Mouse (Mus musculus): ENCODE results near the gene Sco2. TPM values are rescaled to one million over a fixed set of nuclear protein-coding genes. Genes with fewer than 3 reads are reported as not detected.

Gene Sco2
- polyA plus RNA-seq, 1 experiment, result 26.6 TPM

DNA sequence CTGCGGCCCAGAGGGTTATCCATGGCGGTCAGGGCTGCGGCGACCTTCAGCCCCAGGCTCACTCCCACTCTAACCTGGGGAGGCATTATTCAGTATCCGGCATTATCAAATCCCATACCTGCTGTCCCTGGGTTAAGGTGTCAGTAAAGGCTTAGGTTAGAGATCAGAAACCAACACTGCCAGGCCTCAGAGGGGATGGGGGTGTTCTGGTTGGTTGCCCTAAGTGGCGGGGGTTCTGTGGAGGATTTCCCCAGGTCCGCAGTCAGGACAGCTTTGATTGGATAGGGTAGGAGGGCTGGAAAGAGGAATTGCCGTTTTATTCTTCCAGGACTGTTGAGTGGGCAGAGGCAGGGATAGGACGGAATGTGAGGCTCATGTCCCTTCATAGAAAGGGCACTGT lies 694 bp upstream of the Sco2 start:
- DNase-seq (ENCODE audit: low read depth in 1 of 2, low spot score in 2 of 2), result no peak
- Histone ChIP-seq H3K27me3 (ENCODE audit: control insufficient read depth, insufficient read depth, low read length) (peaks cover 9% of the 10 kb centered on the region), H3K4me3 (ENCODE audit: extremely low read depth, insufficient read depth, insufficient read length) (peak overlapping the region; percentile 73; the same call in 1 of the 2 replicates), H3K27ac (ENCODE audit: insufficient read depth, low read length) (no peak overlapping the region), H3K4me1 (ENCODE audit: control insufficient read depth, insufficient read depth, insufficient read length) (peaks cover 11% of the 10 kb centered on the region), H3K36me3 (ENCODE audit: control insufficient read depth, insufficient read depth, low read length) (peaks cover 30% of the 10 kb centered on the region)
- TF ChIP-seq POLR2A (IDR thresholded peaks at IDR 0.05; ENCODE audit: low read depth, low read length) (no peak), CTCF (IDR thresholded peaks at IDR 0.05; ENCODE audit: extremely low read depth, insufficient read depth, insufficient read length, insufficient replicate concordance) (no peak)
- WGBS, result 72% methylated on average over 9 of the region's 9 CpGs

DNA sequence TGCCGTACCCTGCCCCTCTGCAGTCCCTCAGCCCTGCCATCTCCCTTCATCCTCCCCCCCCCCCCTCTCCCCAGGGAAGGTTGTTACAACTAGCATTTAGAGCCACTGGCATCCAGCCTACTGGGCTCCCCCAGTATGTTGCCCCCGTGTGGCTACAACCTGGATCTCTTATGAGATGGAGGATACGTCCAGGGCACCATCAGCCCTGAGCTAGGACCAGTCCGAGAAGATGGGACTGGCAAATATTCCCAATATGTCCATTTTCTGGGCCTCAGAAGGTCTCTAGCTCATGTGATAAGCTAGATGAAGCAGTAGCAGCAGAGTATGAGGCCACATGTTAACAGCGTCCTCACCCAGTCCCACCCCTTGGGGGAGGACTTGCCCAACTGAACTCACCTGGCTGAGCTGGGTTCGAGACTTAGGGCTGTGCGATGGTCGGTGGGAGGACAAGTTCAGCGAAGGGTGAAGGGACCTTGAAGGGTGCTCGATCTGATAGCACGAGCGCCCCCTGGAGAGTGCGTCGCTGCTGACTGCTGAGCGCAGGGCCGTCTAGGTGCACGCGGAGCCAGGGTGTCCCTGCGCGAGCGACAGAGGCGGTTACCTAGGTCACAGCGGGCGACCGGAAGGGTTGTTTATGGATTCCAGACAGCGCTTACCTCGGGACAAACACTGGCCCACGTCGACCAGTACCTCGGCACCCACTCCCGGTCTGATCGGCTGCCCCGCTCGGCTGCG lies 452 bp downstream of the Sco2 start:
- peaks cover 37% of the 10 kb centered on the region for H3K36me3 ChIP-seq (ENCODE audit: control insufficient read depth, insufficient read depth, low read length)
- H3K27ac ChIP-seq (ENCODE audit: insufficient read depth, low read length), result peak overlapping the region; percentile 96
- 2% methylated on average over 35 of the region's 35 CpGs for WGBS
- peaks cover under 1% of the 10 kb centered on the region; the same call in 1 of the 2 replicates for H3K27me3 ChIP-seq (ENCODE audit: control insufficient read depth, insufficient read depth, low read length)
- DNase-seq (ENCODE audit: low read depth in 1 of 2, low spot score in 2 of 2), result peak; percentile 78 to 84
- peaks cover 8% of the 10 kb centered on the region; the same call in 1 of the 2 replicates for H3K4me1 ChIP-seq (ENCODE audit: control insufficient read depth, insufficient read depth, insufficient read length)
- TF ChIP-seq CTCF (IDR thresholded peaks at IDR 0.05; ENCODE audit: extremely low read depth, insufficient read depth, insufficient read length, insufficient replicate concordance) (peak; percentile 72), POLR2A (IDR thresholded peaks at IDR 0.05; ENCODE audit: low read depth, low read length) (no peak)
- peak overlapping the region; percentile 73 for H3K4me3 ChIP-seq (ENCODE audit: extremely low read depth, insufficient read depth, insufficient read length)

DNA sequence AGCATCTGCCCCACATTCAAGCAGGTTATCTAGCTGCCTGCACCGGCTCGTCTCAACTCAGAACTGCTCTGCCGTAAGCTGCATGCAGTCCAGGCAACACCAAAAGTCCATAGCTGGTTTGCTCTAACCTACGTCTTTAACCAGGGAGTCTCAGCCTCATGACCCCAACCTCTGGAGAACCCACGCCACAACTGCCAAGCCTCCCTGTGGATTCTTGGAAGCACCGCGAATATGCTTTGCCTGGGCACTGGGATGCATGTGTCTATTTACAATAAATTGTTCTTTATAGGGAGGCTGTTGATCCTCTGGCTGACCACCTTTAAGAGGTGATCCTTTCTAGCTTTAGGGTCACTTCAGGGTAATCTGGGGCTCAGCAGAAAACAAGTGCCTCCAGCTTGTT lies 1.1 kb downstream of the Sco2 start:
- peaks cover 40% of the 10 kb centered on the region for H3K36me3 ChIP-seq (ENCODE audit: control insufficient read depth, insufficient read depth, low read length)
- WGBS, result 94% methylated on average over 7 of the region's 7 CpGs
- H3K4me3 ChIP-seq (ENCODE audit: extremely low read depth, insufficient read depth, insufficient read length), result no peak overlapping the region
- no peaks in the 10 kb centered on the region for H3K27me3 ChIP-seq (ENCODE audit: control insufficient read depth, insufficient read depth, low read length)
- no peak for DNase-seq (ENCODE audit: low read depth in 1 of 2, low spot score in 2 of 2)
- no peak for TF ChIP-seq POLR2A (IDR thresholded peaks at IDR 0.05; ENCODE audit: low read depth, low read length)
- no peak for TF ChIP-seq CTCF (IDR thresholded peaks at IDR 0.05; ENCODE audit: extremely low read depth, insufficient read depth, insufficient read length, insufficient replicate concordance)
- peaks cover 8% of the 10 kb centered on the region; the same call in 1 of the 2 replicates for H3K4me1 ChIP-seq (ENCODE audit: control insufficient read depth, insufficient read depth, insufficient read length)
- no peak overlapping the region for H3K27ac ChIP-seq (ENCODE audit: insufficient read depth, low read length)

DNA sequence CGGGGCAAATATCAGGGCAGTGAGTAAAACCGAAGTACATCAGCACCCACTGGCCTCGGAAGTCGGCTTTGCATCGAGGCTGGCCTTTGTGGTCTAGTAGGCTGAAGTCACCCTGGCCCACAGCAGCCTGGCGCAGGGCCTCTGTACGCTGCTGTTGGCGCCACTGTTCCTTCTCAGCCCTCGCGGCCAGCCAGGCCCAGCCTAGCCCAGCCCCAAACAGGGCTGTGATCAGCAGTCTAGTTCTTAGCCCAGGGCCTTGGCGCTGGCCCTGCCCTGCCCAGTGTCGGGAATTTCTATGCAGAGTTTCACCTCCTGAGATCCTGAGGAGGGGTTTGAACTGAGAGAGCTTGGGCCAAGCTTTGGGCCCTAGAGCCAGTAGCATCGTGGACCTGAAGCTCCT lies 1.6 kb downstream of the Sco2 start:
- WGBS, result 86% methylated on average over 13 of the region's 13 CpGs
- no peak for DNase-seq (ENCODE audit: low read depth in 1 of 2, low spot score in 2 of 2)
- no peaks in the 10 kb centered on the region for H3K27me3 ChIP-seq (ENCODE audit: control insufficient read depth, insufficient read depth, low read length)
- H3K4me1 ChIP-seq (ENCODE audit: control insufficient read depth, insufficient read depth, insufficient read length), result peaks cover 8% of the 10 kb centered on the region; the same call in 1 of the 2 replicates
- H3K36me3 ChIP-seq (ENCODE audit: control insufficient read depth, insufficient read depth, low read length), result peaks cover 41% of the 10 kb centered on the region
- H3K27ac ChIP-seq (ENCODE audit: insufficient read depth, low read length), result no peak overlapping the region
- no peak overlapping the region for H3K4me3 ChIP-seq (ENCODE audit: extremely low read depth, insufficient read depth, insufficient read length)
- TF ChIP-seq CTCF (IDR thresholded peaks at IDR 0.05; ENCODE audit: extremely low read depth, insufficient read depth, insufficient read length, insufficient replicate concordance), result no peak

DNA sequence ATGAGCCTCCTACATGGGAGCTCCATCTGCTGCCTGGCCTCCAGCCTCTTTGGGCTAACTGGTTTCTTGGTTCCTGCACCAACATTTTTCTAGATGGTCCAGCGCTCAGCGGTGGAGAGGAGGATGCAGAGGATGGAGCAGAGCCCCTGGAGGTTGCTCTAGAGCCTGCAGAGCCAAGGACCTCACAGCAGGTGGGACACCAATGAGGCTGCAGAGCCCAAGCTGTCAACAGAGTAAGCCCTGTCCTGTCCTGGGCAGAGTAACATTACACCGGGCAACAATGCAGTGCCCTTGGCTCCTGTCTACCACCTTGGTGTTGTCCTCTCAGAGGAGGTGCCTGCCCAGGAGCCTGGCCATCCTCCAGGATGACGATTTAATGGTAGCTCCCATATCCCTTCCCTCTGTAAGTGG lies 8.5 kb downstream of the Sco2 start:
- H3K27me3 ChIP-seq (ENCODE audit: control insufficient read depth, insufficient read depth, low read length), result no peaks in the 10 kb centered on the region
- H3K36me3 ChIP-seq (ENCODE audit: control insufficient read depth, insufficient read depth, low read length), result peaks cover 56% of the 10 kb centered on the region

DNA sequence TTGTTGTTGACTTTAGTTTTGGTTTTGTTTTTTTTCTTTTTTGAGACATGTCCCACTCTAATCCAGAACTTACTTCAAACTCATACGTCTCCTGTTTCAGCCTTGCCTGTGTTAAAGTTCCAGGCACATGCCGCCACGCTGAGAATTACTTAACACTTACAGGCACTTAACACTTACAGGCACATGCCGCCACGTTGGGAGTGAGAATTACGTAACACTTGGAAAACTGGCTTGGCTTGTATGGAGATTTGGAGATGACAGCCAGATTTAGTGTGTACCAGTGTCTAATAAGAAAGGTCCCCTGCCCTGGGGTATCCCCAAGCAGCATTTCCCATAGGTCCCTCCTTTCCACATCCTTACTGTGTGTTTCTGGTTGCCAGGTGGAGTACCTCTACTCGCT lies 10.6 kb downstream of the Sco2 start:
- Histone ChIP-seq H3K36me3 (ENCODE audit: control insufficient read depth, insufficient read depth, low read length) (peaks cover 41% of the 10 kb centered on the region), H3K4me1 (ENCODE audit: control insufficient read depth, insufficient read depth, insufficient read length) (no peaks in the 10 kb centered on the region), H3K4me3 (ENCODE audit: extremely low read depth, insufficient read depth, insufficient read length) (no peak overlapping the region), H3K27me3 (ENCODE audit: control insufficient read depth, insufficient read depth, low read length) (no peaks in the 10 kb centered on the region), H3K27ac (ENCODE audit: insufficient read depth, low read length) (no peak overlapping the region)
- WGBS, result 94% methylated on average over 7 of the region's 7 CpGs
- no peak for DNase-seq (ENCODE audit: low read depth in 1 of 2, low spot score in 2 of 2)
- no peak for TF ChIP-seq CTCF (IDR thresholded peaks at IDR 0.05; ENCODE audit: extremely low read depth, insufficient read depth, insufficient read length, insufficient replicate concordance)
- no peak for TF ChIP-seq POLR2A (IDR thresholded peaks at IDR 0.05; ENCODE audit: low read depth, low read length)

More for the DNA sequence above, 8.5 kb downstream of the Sco2 start:
- DNase-seq (ENCODE audit: low read depth in 1 of 2, low spot score in 2 of 2), result no peak
- no peak overlapping the region for H3K4me3 ChIP-seq (ENCODE audit: extremely low read depth, insufficient read depth, insufficient read length)
- no peak overlapping the region for H3K27ac ChIP-seq (ENCODE audit: insufficient read depth, low read length)
- 96% methylated on average over 4 of the region's 4 CpGs for WGBS
- H3K4me1 ChIP-seq (ENCODE audit: control insufficient read depth, insufficient read depth, insufficient read length), result no peaks in the 10 kb centered on the region
- TF ChIP-seq CTCF (IDR thresholded peaks at IDR 0.05; ENCODE audit: extremely low read depth, insufficient read depth, insufficient read length, insufficient replicate concordance), result no peak
- no peak for TF ChIP-seq POLR2A (IDR thresholded peaks at IDR 0.05; ENCODE audit: low read depth, low read length)

DNA sequence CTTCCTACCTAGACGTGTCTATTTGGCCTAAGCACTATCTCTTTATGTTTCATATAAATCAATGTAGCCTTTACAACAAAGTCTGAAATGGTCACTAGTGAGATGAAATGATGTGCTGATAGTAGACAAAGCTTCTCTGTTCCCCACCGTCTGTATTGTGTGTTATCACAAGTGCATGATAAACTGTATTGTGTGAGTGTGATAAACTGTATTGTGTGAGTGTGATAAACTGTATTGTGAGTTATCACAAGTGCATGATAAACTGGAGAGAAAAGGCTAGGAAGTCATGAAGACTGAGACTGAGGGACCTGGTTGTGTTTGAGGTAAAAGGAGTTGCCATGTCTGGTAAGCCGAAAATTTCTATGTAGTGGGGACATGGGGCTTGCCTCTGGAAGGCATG lies 14.9 kb downstream of the Sco2 start:
- Histone ChIP-seq H3K27ac (ENCODE audit: insufficient read depth, low read length) (no peak overlapping the region), H3K27me3 (ENCODE audit: control insufficient read depth, insufficient read depth, low read length) (no peaks in the 10 kb centered on the region), H3K36me3 (ENCODE audit: control insufficient read depth, insufficient read depth, low read length) (peaks cover 15% of the 10 kb centered on the region), H3K4me3 (ENCODE audit: extremely low read depth, insufficient read depth, insufficient read length) (no peak overlapping the region), H3K4me1 (ENCODE audit: control insufficient read depth, insufficient read depth, insufficient read length) (no peaks in the 10 kb centered on the region; the same call in 1 of the 2 replicates)
- DNase-seq (ENCODE audit: low read depth in 1 of 2, low spot score in 2 of 2), result no peak
- WGBS, result 80% methylated on average over 3 of the region's 3 CpGs
- no peak for TF ChIP-seq CTCF (IDR thresholded peaks at IDR 0.05; ENCODE audit: extremely low read depth, insufficient read depth, insufficient read length, insufficient replicate concordance)
- no peak for TF ChIP-seq POLR2A (IDR thresholded peaks at IDR 0.05; ENCODE audit: low read depth, low read length)
